Mouse (Mus musculus): ENCODE results near the gene 1700001L19Rik.

1700001L19Rik gene

DNA sequence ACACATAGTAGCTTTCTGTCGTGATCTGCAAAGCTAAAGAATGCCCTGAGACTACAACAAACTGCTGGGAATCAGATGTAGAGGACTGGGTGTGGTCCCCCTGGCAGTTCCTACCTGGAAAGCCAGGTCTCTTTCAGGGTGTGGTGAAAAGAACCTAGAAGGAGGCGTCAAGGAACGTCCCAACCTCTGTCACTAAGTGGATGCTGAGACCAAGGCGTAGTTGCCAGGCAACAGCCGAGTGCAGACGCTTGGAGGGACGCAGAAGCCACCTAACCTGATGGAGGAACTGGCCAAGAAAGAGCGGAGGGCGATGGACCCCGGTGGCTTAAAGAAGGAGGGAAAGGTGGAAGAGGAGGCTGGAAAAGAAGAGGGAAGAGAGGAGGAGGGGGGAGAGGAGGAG, at the start of gene 1700001L19Rik:
1700001L19Rik (plus strand) TSS at position 223 of the 400 bp plus-strand sequence.
- in situ Hi-C loops (cut with MboI, MseI): loop anchor here (25.0 kb wide), 3 partner anchors 885 to 1660 kb away; partner anchors contain the start of gene Zfp459

DNA sequence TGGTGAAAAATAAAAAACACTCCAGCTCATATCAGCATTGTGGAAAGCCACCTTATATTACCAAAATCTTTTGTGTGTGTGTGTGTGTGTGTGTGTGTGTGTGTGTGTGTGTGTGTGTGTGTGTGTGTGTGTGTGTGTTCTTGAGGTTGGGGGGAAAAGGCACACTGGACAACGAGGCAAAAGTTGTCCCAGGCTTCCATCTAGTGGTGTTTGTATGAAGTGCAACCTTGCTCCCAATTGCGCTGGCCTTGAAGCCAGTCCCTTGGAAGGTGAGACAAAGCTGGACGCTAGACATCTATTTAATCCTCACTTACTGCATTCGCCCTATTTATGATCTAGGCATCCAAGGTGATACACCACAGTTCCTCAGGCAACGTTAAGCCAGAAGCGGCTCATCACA, 43.8 kb upstream of the 1700001L19Rik start:
- in situ Hi-C loops (cut with MboI, MseI): loop anchor here (5.0 to 25.0 kb wide), 5 partner anchors 181 to 966 kb away; partner anchors contain the start of gene BC048507

DNA sequence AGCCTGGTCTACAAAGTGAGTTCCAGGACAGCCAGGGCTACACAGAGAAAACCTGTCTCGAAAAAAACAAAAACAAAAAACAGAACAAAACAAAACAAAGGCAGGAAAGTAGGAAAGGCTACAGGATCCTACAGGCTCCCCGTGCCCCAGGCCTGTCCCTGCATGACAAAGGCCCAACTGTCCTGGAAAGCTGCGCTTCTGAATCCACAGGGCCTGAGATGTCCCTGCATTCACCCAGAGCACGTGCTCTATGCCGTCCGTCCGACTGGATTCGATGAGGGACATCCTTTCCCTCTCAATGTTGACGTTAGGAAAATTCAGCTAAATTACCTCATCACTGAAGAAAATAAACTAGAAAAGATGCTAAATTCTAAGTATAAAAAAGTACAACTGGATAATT, 29.1 kb upstream of the 1700001L19Rik start:
- in situ Hi-C loops (cut with MboI, MseI): loop anchor here (25.0 kb wide), 2 partner anchors 706 to 981 kb away; partner anchors contain the start of gene BC048507

DNA sequence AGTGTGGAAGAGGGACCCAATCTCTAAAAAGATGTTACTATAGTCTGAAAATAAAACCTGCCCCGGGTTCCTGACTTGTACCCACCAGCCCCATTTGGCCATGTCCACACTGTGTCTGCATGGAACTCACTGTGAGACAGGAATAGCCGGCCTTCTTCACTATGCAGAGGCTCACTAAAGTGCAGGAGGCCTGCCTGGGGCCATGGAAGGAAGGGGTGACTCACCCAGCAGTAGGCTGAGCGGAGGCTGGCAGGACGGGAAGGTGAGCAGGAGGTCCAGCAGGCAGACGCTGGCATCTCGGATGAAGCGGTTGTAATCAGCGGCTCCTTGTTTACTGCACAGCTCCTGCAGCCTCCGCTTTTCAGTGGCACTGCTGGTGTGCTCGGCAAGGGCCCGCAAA, 28.7 kb upstream of the 1700001L19Rik start:
- in situ Hi-C loops (cut with MboI, MseI): loop anchor here (25.0 kb wide), 2 partner anchors 706 to 981 kb away; partner anchors contain the start of gene BC048507

DNA sequence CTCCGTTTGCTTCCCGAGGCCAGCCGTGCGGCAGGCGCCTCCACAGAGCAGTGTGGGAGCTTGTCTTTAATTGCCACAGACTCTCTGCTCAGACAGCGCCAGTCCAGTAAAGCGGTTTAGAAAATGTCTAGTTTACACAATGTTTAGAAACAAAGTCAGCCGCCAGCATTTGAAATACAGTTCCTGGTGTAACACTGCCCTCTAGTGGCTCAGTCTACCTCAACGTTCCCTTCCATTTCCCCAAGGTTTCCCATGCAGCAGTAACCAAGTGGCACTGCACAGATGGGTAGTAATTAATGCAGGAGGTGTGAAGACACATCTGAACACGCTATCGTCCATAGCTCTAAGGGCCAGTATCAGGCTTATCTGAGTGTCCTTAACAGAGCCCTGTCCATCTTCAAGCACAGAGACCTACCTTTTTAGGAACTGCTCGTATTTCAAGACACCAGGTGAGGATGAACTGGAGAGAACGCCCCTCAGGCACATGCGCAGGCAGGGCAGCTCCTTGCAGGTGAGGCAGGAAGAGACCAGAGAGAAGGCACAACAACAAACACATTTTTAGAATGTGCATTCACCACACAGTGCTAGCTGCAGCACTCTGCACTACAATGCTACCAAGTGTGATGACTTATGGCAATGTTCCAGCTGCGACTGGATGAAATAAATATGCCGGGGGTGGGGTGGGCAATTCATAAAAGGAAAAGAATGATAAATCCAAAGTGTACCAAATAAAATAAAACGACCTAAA, 27.5 kb upstream of the 1700001L19Rik start:
- in situ Hi-C loops (cut with MboI, MseI): loop anchor here (25.0 kb wide), 2 partner anchors 707 to 982 kb away; partner anchors contain the start of gene BC048507

DNA sequence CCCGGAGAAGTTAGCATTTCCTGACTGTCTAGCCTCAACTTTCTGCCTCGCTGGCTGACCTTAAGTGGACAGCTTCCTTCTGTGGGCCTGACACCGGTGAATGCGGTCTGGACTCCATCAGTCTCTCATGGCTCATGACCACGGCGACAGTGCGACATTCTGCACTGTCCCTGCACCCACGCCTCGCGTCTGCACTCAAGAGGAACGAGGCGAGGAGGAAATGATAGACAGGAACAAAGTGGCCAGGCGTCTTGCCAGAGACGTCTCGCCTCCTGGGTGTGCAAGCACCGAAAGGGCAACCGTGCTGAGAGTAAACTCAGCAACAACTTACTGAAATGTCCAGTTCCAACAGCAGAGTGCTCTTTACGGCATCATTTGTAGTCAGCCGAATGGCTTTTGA, 25.0 kb upstream of the 1700001L19Rik start:
- in situ Hi-C loops (cut with MboI, MseI): loop anchor here (25.0 kb wide), 2 partner anchors 710 to 985 kb away; partner anchors contain the start of gene BC048507

DNA sequence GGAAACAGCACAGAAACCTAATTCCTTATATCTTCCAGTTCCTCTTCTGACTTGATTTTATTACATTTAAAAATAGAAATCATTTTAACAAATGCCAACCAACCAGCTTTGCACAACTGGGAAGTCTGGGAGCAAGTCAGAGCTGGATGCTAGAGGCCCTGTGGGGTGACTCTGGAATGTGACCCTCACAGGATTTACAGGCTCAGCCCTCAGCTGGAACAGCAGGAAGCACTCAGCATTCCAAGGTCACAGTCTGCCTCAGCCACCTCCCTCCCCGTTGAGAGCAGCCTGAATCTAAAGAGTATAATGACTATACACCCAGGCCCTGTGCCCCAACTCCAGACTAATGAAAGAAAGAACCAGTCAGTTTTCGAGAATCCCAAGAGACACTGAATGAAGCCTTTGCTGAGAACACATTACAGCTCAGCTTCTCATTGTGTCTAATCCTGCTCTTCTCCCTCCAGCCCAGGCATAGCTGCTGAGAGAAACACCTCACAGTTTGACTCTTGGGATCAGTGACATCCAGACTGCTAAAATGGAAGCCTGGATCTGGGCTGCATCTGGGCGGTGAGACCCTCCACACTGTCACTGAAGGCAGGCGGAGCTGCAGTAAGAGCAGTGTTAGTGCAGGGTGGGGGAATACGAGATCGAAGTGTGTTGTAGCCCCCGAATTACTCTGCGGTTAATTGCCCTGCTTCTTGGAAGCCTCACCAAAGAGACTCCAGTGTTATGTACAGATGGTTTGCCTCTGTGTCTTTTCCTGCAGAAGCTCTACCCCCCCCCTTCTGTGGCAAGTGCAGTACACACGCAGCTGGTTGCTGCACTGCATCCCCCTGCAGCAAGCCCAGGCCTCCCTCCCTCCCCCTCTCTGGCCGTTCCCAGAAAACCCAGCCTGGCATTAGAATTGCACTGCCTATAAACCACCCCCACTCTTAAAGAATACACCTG, 24.0 kb upstream of the 1700001L19Rik start:
- in situ Hi-C loops (cut with MboI, MseI): loop anchor here (25.0 kb wide), 2 partner anchors 711 to 986 kb away; partner anchors contain the start of gene BC048507

DNA sequence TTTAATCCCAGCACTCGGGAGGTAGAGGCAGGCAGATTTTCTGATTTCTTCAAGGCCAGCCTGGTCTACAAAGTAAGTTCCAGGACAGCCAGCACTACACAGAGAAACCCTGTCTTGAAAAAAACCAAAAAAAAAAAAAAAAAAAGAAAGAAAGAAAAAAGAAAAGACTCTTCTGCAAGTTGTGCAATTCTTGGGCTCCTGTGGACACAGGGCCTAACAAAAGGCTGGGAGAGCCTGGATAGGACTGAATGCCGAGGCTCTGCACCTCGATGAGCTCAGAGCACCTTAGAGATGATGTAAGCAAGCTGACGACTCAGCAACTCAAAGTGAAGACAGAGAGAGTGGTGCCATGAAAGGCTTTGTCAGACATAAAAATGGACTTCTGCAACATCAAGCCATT, 22.8 kb upstream of the 1700001L19Rik start:
- in situ Hi-C loops (cut with MboI, MseI): loop anchor here (25.0 kb wide), 2 partner anchors 712 to 987 kb away; partner anchors contain the start of gene BC048507

DNA sequence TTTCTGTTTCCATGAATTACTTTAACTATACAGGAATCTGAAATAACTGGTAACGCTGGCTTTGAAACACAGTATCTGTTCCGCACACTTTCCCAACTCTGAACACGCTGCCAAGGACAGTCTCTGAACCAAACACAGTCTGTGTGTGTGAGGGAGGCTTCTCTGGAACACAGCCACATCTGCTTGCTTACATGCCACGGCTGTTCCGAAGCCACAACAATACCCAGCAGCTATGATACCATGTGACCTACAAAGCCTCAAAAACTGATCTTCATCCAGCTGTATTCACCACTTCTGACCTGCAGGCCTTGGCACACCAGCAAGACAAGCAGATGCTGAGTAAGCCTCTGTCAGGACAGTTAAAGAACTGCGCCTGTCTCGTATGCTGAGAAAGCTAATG, 19.3 kb upstream of the 1700001L19Rik start:
- in situ Hi-C loops (cut with MboI, MseI): loop anchor here (25.0 kb wide), 3 partner anchors 866 to 1641 kb away; partner anchors contain the start of gene Zfp459

GRCm38 (mm10) chr13:68581086-68581740, 16.0 kb upstream of the 1700001L19Rik start:
- in situ Hi-C loops (cut with MboI, MseI): loop anchor here (5.0 to 25.0 kb wide), 6 partner anchors 869 to 1644 kb away; partner anchors contain the start of genes Nsun2, Srd5a1, Tent4a and Zfp459

DNA sequence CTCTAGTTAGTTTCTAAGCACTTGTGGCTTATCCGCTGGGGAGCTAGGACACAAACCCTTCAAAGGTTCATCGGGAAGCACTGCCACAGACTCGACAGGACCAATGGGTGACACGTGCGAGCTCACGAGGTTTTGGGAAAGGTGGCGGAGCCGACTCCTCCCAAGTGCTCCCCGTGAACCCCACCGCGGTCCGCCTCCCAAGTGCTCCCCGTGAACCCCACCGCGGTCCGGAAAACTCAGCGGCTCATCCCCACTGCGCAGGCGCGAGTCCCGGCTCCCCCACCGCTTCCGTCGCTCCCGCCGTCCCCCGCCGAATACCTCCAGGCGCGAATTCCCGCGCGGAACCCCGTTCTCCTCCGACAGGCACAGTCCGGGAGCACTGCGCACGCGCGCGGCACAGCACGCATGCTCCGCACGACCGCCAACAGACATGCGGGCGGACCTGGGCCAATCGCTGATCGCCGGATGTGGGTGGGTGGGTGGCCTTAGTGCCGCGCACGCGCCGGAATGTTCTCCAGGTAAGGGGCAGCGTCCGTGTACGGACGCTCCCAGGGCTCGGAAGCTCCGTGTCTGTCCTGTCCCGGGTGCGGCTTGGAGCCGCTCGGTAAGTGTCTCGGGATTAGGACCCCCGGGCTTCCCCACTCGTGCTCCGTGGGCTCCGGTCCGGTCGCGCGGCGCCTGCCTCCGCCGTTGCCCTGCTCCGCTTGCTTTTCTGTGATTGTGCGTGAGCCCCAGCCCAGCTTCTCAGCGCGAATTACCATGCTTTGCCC, 15.3 kb upstream of the 1700001L19Rik start, which contains the start of the genes Mtrr and Fastkd3:
Mtrr (minus strand) TSS at position 403 of the 770 bp plus-strand sequence.
Fastkd3 (plus strand) TSS at position 488 of the 770 bp plus-strand sequence.
- in situ Hi-C loops (cut with MboI, MseI): loop anchor here (5.0 to 25.0 kb wide), 6 partner anchors 870 to 1645 kb away; partner anchors contain the start of genes Nsun2, Srd5a1, Tent4a and Zfp459

DNA sequence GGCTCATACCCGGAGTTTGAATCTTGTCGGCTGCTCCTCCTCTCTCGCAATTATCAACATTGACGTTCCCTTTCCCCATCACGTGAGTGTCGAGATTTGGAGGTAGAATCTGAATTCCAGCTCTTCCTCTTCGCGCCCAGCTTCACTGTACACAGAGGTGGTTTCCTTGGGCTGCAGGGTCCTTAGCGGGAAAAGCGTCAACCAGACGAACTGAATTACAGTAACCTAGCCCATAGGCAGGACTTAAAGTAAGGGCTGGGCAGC, 14.8 kb upstream of the 1700001L19Rik start:
- in situ Hi-C loops (cut with MboI, MseI): loop anchor here (5.0 to 25.0 kb wide), 6 partner anchors 870 to 1645 kb away; partner anchors contain the start of genes Nsun2, Srd5a1, Tent4a and Zfp459

DNA sequence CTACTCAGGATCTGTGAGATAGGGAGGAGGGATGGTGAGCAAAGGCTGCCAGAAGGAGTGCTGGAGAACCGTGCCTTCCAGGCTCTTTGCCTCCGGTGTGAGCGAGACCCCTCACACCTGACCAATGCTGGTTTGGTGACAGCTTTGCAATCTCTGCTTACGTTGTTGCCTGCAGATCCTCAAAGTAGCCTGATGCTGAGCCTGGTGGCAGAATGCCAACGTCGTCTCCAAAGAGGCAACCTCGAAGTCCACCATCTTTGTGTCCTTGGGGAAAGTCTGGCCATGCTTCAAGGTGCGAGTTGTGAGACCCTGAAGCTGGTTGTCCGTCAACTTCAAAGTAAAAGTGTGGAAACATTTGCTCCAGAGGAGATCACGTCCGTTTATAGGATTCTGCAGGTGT, 13.3 kb upstream of the 1700001L19Rik start:
- in situ Hi-C loops (cut with MboI, MseI): loop anchor here (5.0 to 25.0 kb wide), 6 partner anchors 872 to 1647 kb away; partner anchors contain the start of genes Nsun2, Srd5a1, Tent4a and Zfp459

DNA sequence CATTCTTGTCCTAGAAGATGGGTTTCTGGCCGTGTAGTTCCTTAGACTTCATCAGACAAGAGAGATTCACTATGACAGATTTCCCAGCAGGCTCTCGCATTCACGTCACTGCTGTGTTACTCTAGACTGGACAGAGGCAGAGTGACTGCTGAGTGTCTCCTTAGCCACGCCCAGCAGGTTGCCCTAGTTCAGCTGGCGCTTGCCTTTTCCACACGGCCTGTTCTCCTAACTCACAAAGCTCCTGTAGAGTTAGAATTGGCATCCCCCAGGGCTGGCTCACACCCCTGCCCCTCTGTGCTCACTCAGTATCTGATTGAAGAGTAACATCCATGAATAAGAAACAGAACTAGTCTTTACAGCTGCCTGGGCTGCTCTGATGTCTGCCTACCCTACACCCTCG, 11.8 kb upstream of the 1700001L19Rik start:
- in situ Hi-C loops (cut with MboI, MseI): loop anchor here (10.0 to 25.0 kb wide), 5 partner anchors 873 to 1648 kb away; partner anchors contain the start of genes Nsun2, Srd5a1, Tent4a and Zfp459

GRCm38 (mm10) chr13:68588352-68588751, 8.9 kb upstream of the 1700001L19Rik start:
- in situ Hi-C loops (cut with MboI, MseI): loop anchor here (10.0 to 25.0 kb wide), 5 partner anchors 876 to 1651 kb away; partner anchors contain the start of genes Nsun2, Srd5a1, Tent4a and Zfp459

- in situ Hi-C loops (cut with MboI, MseI): loop anchor here (25.0 kb wide), 3 partner anchors 881 to 1656 kb away; partner anchors contain the start of gene Zfp459
Measured at GRCm38 (mm10) chr13:68593797-68594196, 3.4 kb upstream of the 1700001L19Rik start.

- in situ Hi-C loops (cut with MboI, MseI): loop anchor here (25.0 kb wide), 3 partner anchors 885 to 1660 kb away; partner anchors contain the start of gene Zfp459
Measured at GRCm38 (mm10) chr13:68597667-68598066, 446 bp downstream of the 1700001L19Rik start.

GRCm38 (mm10) chr13:68598953-68599352, 1.7 kb downstream of the 1700001L19Rik start:
- in situ Hi-C loops (cut with MboI, MseI): loop anchor here (25.0 kb wide), 3 partner anchors 887 to 1662 kb away; partner anchors contain the start of gene Zfp459

DNA sequence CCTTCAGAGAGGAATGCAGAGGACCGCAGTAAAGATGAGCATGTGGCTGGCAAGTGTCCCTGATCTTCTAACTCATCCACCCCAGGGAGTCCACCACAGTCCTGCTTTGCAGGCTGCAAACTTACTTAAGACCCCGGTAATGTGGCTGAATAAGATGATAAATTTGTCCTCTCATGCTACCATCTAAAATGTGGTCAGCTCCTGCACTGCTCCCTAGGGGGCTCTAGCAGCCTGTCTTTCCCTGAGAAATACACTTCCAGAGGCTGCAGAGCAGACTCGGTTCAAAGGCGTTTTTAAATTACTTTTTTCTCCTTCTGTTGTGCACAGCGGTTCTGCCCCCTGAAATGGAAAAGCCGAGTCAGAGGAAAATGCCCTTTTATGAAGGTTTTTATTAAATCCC, 4.0 kb downstream of the 1700001L19Rik start:
- in situ Hi-C loops (cut with MboI, MseI): no loop called here
